ENCODE assay signal across 9 mouse cellular contexts in genomic region chr11:117618774-117619173, GRCm38 (mm10). TPM values are rescaled to one million over a fixed set of nuclear protein-coding genes. Genes with fewer than 3 reads are reported as not detected.
DNase-seq lines count a peak whose midpoint lies in the region; ATAC-seq lines count a peak whose summit lies in the region.
"Had no signal": no experiment of that assay in that cellular context is flagged by ENCODE, and none has a peak within 500 bp of the region (broad histone marks: within the 10 kb centered on the region; RNA-seq: fewer than 3 reads in every experiment).

No protein-coding gene starts in this region.

- no peaks in the 10 kb centered on the region for H3K36me3 ChIP-seq in limb, embryonic 12.5 days
- H3K36me3 ChIP-seq in limb, embryonic 10.5 days, result no peaks in the 10 kb centered on the region
- no peaks in the 10 kb centered on the region for H3K36me3 ChIP-seq in embryonic facial prominence, embryonic 13.5 days
- no peaks in the 10 kb centered on the region for H3K36me3 ChIP-seq in hindbrain, embryonic 15.5 days
- no peaks in the 10 kb centered on the region for H3K36me3 ChIP-seq in neural tube, embryonic 12.5 days
- H3K36me3 ChIP-seq in liver, embryonic 11.5 days (ENCODE audit: control insufficient read depth, insufficient read depth, low read length), result no peaks in the 10 kb centered on the region
- H3K36me3 ChIP-seq: heart, embryonic 15.5 days had no signal

- no peaks in the 10 kb centered on the region for H3K9me3 ChIP-seq in limb, embryonic 12.5 days
- H3K9me3 ChIP-seq in limb, embryonic 10.5 days (replicated peaks), result no peaks in the 10 kb centered on the region
- H3K9me3 ChIP-seq in embryonic facial prominence, embryonic 13.5 days, result no peaks in the 10 kb centered on the region
- no peaks in the 10 kb centered on the region for H3K9me3 ChIP-seq in hindbrain, embryonic 15.5 days
- H3K9me3 ChIP-seq in neural tube, embryonic 12.5 days, result no peaks in the 10 kb centered on the region
- no peaks in the 10 kb centered on the region for H3K9me3 ChIP-seq in liver, embryonic 11.5 days (ENCODE audit: control insufficient read depth, low read length)
- H3K9me3 ChIP-seq: heart, embryonic 15.5 days had no signal

- DNase-seq in limb, embryonic 10.5 days (ENCODE audit: low spot score), result no peak
- DNase-seq in liver, embryonic 11.5 days (ENCODE audit: low spot score), result no peak
- DNase-seq in frontal cortex, adult 2 months (ENCODE audit: extremely low spot score in 1 of 2, low spot score in 1 of 2), result no peak
- DNase-seq: lung, adult 2 months had no signal

- no peak for ATAC-seq in limb, embryonic 12.5 days (ENCODE audit: insufficient number of reproducible peaks, insufficient read depth, low FRiP score, low TSS enrichment, low read depth)
- no peak for ATAC-seq in embryonic facial prominence, embryonic 13.5 days (ENCODE audit: insufficient number of reproducible peaks, insufficient read depth, low FRiP score, low TSS enrichment, low read depth)
- no peak for ATAC-seq in hindbrain, embryonic 15.5 days (ENCODE audit: low FRiP score, low read depth)
- no peak for ATAC-seq in neural tube, embryonic 12.5 days (ENCODE audit: low FRiP score, low read depth)
- ATAC-seq in liver, embryonic 11.5 days (replicated peaks; ENCODE audit: low FRiP score), result no peak

- H3K27me3 ChIP-seq in limb, embryonic 12.5 days, result peaks cover 44% of the 10 kb centered on the region
- H3K27me3 ChIP-seq in limb, embryonic 10.5 days (ENCODE audit: low read depth, poor library complexity, severe bottlenecking), result peaks cover 62% of the 10 kb centered on the region
- peaks cover 28% of the 10 kb centered on the region for H3K27me3 ChIP-seq in embryonic facial prominence, embryonic 13.5 days
- H3K27me3 ChIP-seq in hindbrain, embryonic 15.5 days, result peaks cover 6% of the 10 kb centered on the region; the same call in 1 of the 2 replicates
- H3K27me3 ChIP-seq in neural tube, embryonic 12.5 days (replicated peaks), result peaks cover 3% of the 10 kb centered on the region; the same call in 1 of the 2 replicates
- H3K27me3 ChIP-seq in liver, embryonic 11.5 days (replicated peaks; ENCODE audit: control insufficient read depth, insufficient read depth, low read length), result peaks cover 47% of the 10 kb centered on the region

- no peak overlapping the region for H3K4me2 ChIP-seq in limb, embryonic 12.5 days
- H3K4me2 ChIP-seq in embryonic facial prominence, embryonic 13.5 days, result peak overlapping the region; percentile 50; the same call in 1 of the 2 replicates
- no peak overlapping the region for H3K4me2 ChIP-seq in hindbrain, embryonic 15.5 days
- H3K4me2 ChIP-seq in neural tube, embryonic 12.5 days (replicated peaks), result peak overlapping the region; percentile 42; the same call in 1 of the 2 replicates
- no peak overlapping the region for H3K4me2 ChIP-seq in liver, embryonic 11.5 days

- peak overlapping the region; percentile 67 for H3K27ac ChIP-seq in limb, embryonic 12.5 days
- no peak overlapping the region for H3K27ac ChIP-seq in limb, embryonic 10.5 days
- peak overlapping the region; percentile 81 for H3K27ac ChIP-seq in embryonic facial prominence, embryonic 13.5 days
- H3K27ac ChIP-seq in hindbrain, embryonic 15.5 days (replicated peaks), result peak overlapping the region; percentile 74
- peak overlapping the region; percentile 50 for H3K27ac ChIP-seq in neural tube, embryonic 12.5 days
- H3K27ac ChIP-seq in liver, embryonic 11.5 days (ENCODE audit: low read depth, low read length), result no peak overlapping the region
- H3K27ac ChIP-seq: heart, embryonic 15.5 days had no signal

- no peak overlapping the region for H3K9ac ChIP-seq in limb, embryonic 12.5 days (replicated peaks)
- 0 out of 2 replicates have a peak overlapping the region, but pooled peaks have one; percentile 51 for H3K9ac ChIP-seq in embryonic facial prominence, embryonic 13.5 days
- H3K9ac ChIP-seq in hindbrain, embryonic 15.5 days, result 0 out of 2 replicates have a peak overlapping the region, but pooled peaks have one; percentile 5
- H3K9ac ChIP-seq in neural tube, embryonic 12.5 days, result no peak overlapping the region
- no peak overlapping the region for H3K9ac ChIP-seq in liver, embryonic 11.5 days (ENCODE audit: low read depth, low read length)
- H3K9ac ChIP-seq: heart, embryonic 15.5 days had no signal

- H3K4me1 ChIP-seq in limb, embryonic 12.5 days (replicated peaks), result peaks cover 44% of the 10 kb centered on the region
- H3K4me1 ChIP-seq in limb, embryonic 10.5 days, result peaks cover 48% of the 10 kb centered on the region
- peaks cover 43% of the 10 kb centered on the region for H3K4me1 ChIP-seq in embryonic facial prominence, embryonic 13.5 days
- peaks cover 29% of the 10 kb centered on the region for H3K4me1 ChIP-seq in hindbrain, embryonic 15.5 days (replicated peaks)
- peaks cover 48% of the 10 kb centered on the region for H3K4me1 ChIP-seq in neural tube, embryonic 12.5 days
- H3K4me1 ChIP-seq in liver, embryonic 11.5 days (replicated peaks; ENCODE audit: control insufficient read depth, insufficient read depth, low read length), result peaks cover 3% of the 10 kb centered on the region; the same call in 1 of the 2 replicates

- 57% methylated on average over 7 of the region's 7 CpGs for WGBS in limb, embryonic 12.5 days
- WGBS in limb, embryonic 10.5 days, result 74% methylated on average over 7 of the region's 7 CpGs
- 61% methylated on average over 7 of the region's 7 CpGs for WGBS in embryonic facial prominence, embryonic 13.5 days
- WGBS in hindbrain, embryonic 15.5 days, result 55% methylated on average over 7 of the region's 7 CpGs
- 41% methylated on average over 7 of the region's 7 CpGs for WGBS in neural tube, embryonic 12.5 days
- WGBS in liver, embryonic 11.5 days, result 57% methylated on average over 7 of the region's 7 CpGs

- H3K4me3 ChIP-seq in limb, embryonic 12.5 days (replicated peaks), result no peak overlapping the region
- no peak overlapping the region for H3K4me3 ChIP-seq in limb, embryonic 10.5 days
- H3K4me3 ChIP-seq in embryonic facial prominence, embryonic 13.5 days, result no peak overlapping the region
- H3K4me3 ChIP-seq in hindbrain, embryonic 15.5 days, result no peak overlapping the region
- H3K4me3 ChIP-seq in neural tube, embryonic 12.5 days, result no peak overlapping the region
- no peak overlapping the region for H3K4me3 ChIP-seq in liver, embryonic 11.5 days (ENCODE audit: low read depth, low read length)
- H3K4me3 ChIP-seq: heart, embryonic 15.5 days had no signal

RNA-seq across cellular contexts. Expression of gene Tnrc6c, which starts 35.3 kb away (rescaled TPM):
- polyA plus RNA-seq in limb, embryonic 12.5 days (2016; fragmentation: Nextera tagmentation; extraction: Ambion mirVana), result 20.0 and 22.6 TPM in 2 replicates
- polyA plus RNA-seq in limb, embryonic 10.5 days (2016; fragmentation: Nextera tagmentation; extraction: Ambion mirVana), result 11.4 and 14.1 TPM in 2 replicates
- 18.4 and 22.5 TPM in 2 replicates for polyA plus RNA-seq in embryonic facial prominence, embryonic 13.5 days (2015; fragmentation: Nextera tagmentation; extraction: Ambion mirVana)
- polyA plus RNA-seq in hindbrain, embryonic 15.5 days (2015; fragmentation: Nextera tagmentation; extraction: Ambion mirVana), result 24.2 and 24.7 TPM in 2 replicates
- 25.0 and 26.6 TPM in 2 replicates for polyA plus RNA-seq in neural tube, embryonic 12.5 days (2016; fragmentation: Nextera tagmentation; extraction: Ambion mirVana)
- 8.0 TPM in 2 replicates for polyA plus RNA-seq in liver, embryonic 11.5 days (2014; fragmentation: Nextera tagmentation; extraction: Ambion mirVana)
- polyA plus RNA-seq in frontal cortex, adult 2 months (2012; rRNA removed), result 44.4 and 56.5 TPM in 2 replicates

Comparison
In these comparisons a context has a peak if more than half of its experiments do, and no peak if none do; other contexts are left out.
1. H3K27ac ChIP-seq: peak in limb, embryonic 12.5 days (single experiment), embryonic facial prominence, embryonic 13.5 days (single experiment), hindbrain, embryonic 15.5 days (single experiment) and neural tube, embryonic 12.5 days (single experiment); none in limb, embryonic 10.5 days (single experiment) and liver, embryonic 11.5 days (single experiment).
2. H3K4me2 ChIP-seq: peak in embryonic facial prominence, embryonic 13.5 days (single experiment) and neural tube, embryonic 12.5 days (single experiment); none in limb, embryonic 12.5 days (single experiment), hindbrain, embryonic 15.5 days (single experiment) and liver, embryonic 11.5 days (single experiment).
3. H3K9ac ChIP-seq: peak in embryonic facial prominence, embryonic 13.5 days (single experiment) and hindbrain, embryonic 15.5 days (single experiment); none in limb, embryonic 12.5 days (single experiment), neural tube, embryonic 12.5 days (single experiment) and liver, embryonic 11.5 days (single experiment).